ENCODE assay signal across 16 mouse cellular contexts in genomic region chr6:31321066-31321846, GRCm38 (mm10).
A peak's percentile ranks its signal among the peaks of the same experiment; 100 is the strongest.
DNase-seq lines count a peak whose midpoint lies in the region; ATAC-seq and TF ChIP-seq lines count a peak whose summit lies in the region.
"Had no signal": no experiment of that assay in that cellular context is flagged by ENCODE, and none has a peak within 500 bp of the region (broad histone marks: within the 10 kb centered on the region; RNA-seq: fewer than 3 reads in every experiment).

No protein-coding gene starts in this region.

- H3K9me3 ChIP-seq in kidney, embryonic 16.5 days (ENCODE audit: low read length), result no peaks in the 10 kb centered on the region
- H3K9me3 ChIP-seq: forebrain, embryonic 10.5 days; G1E; hindbrain, embryonic 10.5 days; stomach, embryonic 15.5 days had no signal

- H3K36me3 ChIP-seq in kidney, embryonic 16.5 days (ENCODE audit: insufficient read depth, low read length), result no peaks in the 10 kb centered on the region
- H3K36me3 ChIP-seq: forebrain, embryonic 10.5 days; G1E; hindbrain, embryonic 10.5 days; stomach, embryonic 15.5 days had no signal

- 75% methylated on average over 7 of the region's 7 CpGs for WGBS in kidney, embryonic 16.5 days

- H3K27me3 ChIP-seq in kidney, embryonic 16.5 days (ENCODE audit: insufficient read depth, low read length), result no peaks in the 10 kb centered on the region
- H3K27me3 ChIP-seq: stomach, embryonic 15.5 days had no signal

- DNase-seq in gastrocnemius, adult 2 months, result peak; percentile 69
- DNase-seq in gastrocnemius, postnatal 36 days, result no peak
- peak; percentile 44 to 48 for DNase-seq in kidney, postnatal 36 days
- peak; percentile 81 for DNase-seq in adipocyte (ENCODE audit: low spot score)
- DNase-seq in induced T-regulatory cell, adult 2 months (ENCODE audit: low read depth), result peak; percentile 29
- no peak for DNase-seq in cerebellum, postnatal 10 days
- DNase-seq in cerebellum, adult 11 months, result no peak
- DNase-seq: cerebellum, adult 8-10 months; retina, postnatal 1 day; thymus, postnatal 25 days had no signal

- H3K4me3 ChIP-seq in gastrocnemius, adult 2 months, result peak overlapping the region; percentile 55
- no peak overlapping the region for H3K4me3 ChIP-seq in kidney, embryonic 16.5 days (ENCODE audit: low read length)
- H3K4me3 ChIP-seq: forebrain, embryonic 10.5 days; hindbrain, embryonic 10.5 days; layer of hippocampus, adult 2 months; stomach, embryonic 15.5 days had no signal

- intact Hi-C loops in gastrocnemius, adult 2 months (cut with DNase I), result loop anchor here (2.0 to 5.0 kb wide), 3 partner anchors 46 to 100 kb away; partner anchors contain the start of gene Mkln1
- intact Hi-C loops in gastrocnemius, postnatal 36 days (cut with DNase I), result no loop called here

- no peak for TF ChIP-seq CTCF in gastrocnemius, adult 2 months (IDR thresholded peaks at IDR 0.05)

- H3K9ac ChIP-seq in kidney, embryonic 16.5 days (replicated peaks; ENCODE audit: low read length), result no peak overlapping the region
- H3K9ac ChIP-seq: stomach, embryonic 15.5 days had no signal

- no peak for ATAC-seq in kidney, embryonic 16.5 days (ENCODE audit: low FRiP score, low TSS enrichment)

- H3K4me1 ChIP-seq in kidney, embryonic 16.5 days (ENCODE audit: insufficient read depth, low read length), result peaks cover 6% of the 10 kb centered on the region; the same call in 1 of the 2 replicates

- H3K27ac ChIP-seq in gastrocnemius, adult 2 months, result peak overlapping the region; percentile 82
- no peak overlapping the region for H3K27ac ChIP-seq in kidney, embryonic 16.5 days (ENCODE audit: low read length)
- H3K27ac ChIP-seq: forebrain, embryonic 10.5 days; hindbrain, embryonic 10.5 days; layer of hippocampus, adult 2 months; stomach, embryonic 15.5 days had no signal

- no peak overlapping the region for H3K4me2 ChIP-seq in kidney, embryonic 16.5 days (replicated peaks; ENCODE audit: low read depth, low read length)
- H3K4me2 ChIP-seq: stomach, embryonic 15.5 days had no signal

Comparison
In these comparisons a context has a peak if more than half of its experiments do, and no peak if none do; other contexts are left out.
1. DNase-seq: peak in gastrocnemius, adult 2 months (single experiment), kidney, postnatal 36 days (2 of 2), adipocyte (single experiment) and induced T-regulatory cell, adult 2 months (single experiment); none in gastrocnemius, postnatal 36 days (0 of 2), cerebellum, postnatal 10 days (0 of 2) and cerebellum, adult 11 months (single experiment).